Mouse (Mus musculus): ENCODE measurements around the gene Frmd4a.

The Frmd4a gene

GRCm38 (mm10) chr2:4439909-4440308 lies 422.4 kb downstream of the Frmd4a start:
- no peak for DNase-seq (ENCODE audit: low spot score in 2 of 2)

- no peak for DNase-seq (ENCODE audit: low spot score in 2 of 2)
These were observed 424.3 kb downstream of the Frmd4a start for GRCm38 (mm10) chr2:4441840-4442239.

GRCm38 (mm10) chr2:4444740-4445139 lies 427.2 kb downstream of the Frmd4a start:
- DNase-seq (ENCODE audit: low spot score in 2 of 2) = no peak

GRCm38 (mm10) chr2:4445629-4446400 lies 428.3 kb downstream of the Frmd4a start:
- DNase-seq (ENCODE audit: low spot score in 2 of 2) = no peak

GRCm38 (mm10) chr2:4449860-4450480 lies 432.5 kb downstream of the Frmd4a start:
- DNase-seq (ENCODE audit: low spot score in 2 of 2) = no peak

- DNase-seq (ENCODE audit: low spot score in 2 of 2) = no peak
These were observed 435.3 kb downstream of the Frmd4a start for GRCm38 (mm10) chr2:4452590-4453400.

GRCm38 (mm10) chr2:4455097-4456025 lies 437.8 kb downstream of the Frmd4a start:
- no peak for DNase-seq (ENCODE audit: low spot score in 2 of 2)

- DNase-seq (ENCODE audit: low spot score in 2 of 2) = no peak
These were observed 443.4 kb downstream of the Frmd4a start for GRCm38 (mm10) chr2:4460897-4461296.

GRCm38 (mm10) chr2:4461514-4461913 lies 444.0 kb downstream of the Frmd4a start:
- DNase-seq (ENCODE audit: low spot score in 2 of 2) = no peak

GRCm38 (mm10) chr2:4462480-4462879 lies 445.0 kb downstream of the Frmd4a start:
- no peak for DNase-seq (ENCODE audit: low spot score in 2 of 2)

- DNase-seq (ENCODE audit: low spot score in 2 of 2) = no peak
These were observed 448.6 kb downstream of the Frmd4a start for GRCm38 (mm10) chr2:4466084-4466483.

- no peak for DNase-seq (ENCODE audit: low spot score in 2 of 2)
These were observed 449.8 kb downstream of the Frmd4a start for GRCm38 (mm10) chr2:4467314-4467713.

GRCm38 (mm10) chr2:4472760-4473480 lies 455.4 kb downstream of the Frmd4a start:
- no peak for DNase-seq (ENCODE audit: low spot score in 2 of 2)

- DNase-seq (ENCODE audit: low spot score in 2 of 2) = no peak
These were observed 456.5 kb downstream of the Frmd4a start for GRCm38 (mm10) chr2:4473866-4474538.

GRCm38 (mm10) chr2:4474539-4474937 lies 457.0 kb downstream of the Frmd4a start:
- DNase-seq (ENCODE audit: low spot score in 2 of 2) = no peak

GRCm38 (mm10) chr2:4475991-4476390 lies 458.5 kb downstream of the Frmd4a start:
- no peak for DNase-seq (ENCODE audit: low spot score in 2 of 2)

GRCm38 (mm10) chr2:4476608-4477007 lies 459.1 kb downstream of the Frmd4a start:
- DNase-seq (ENCODE audit: low spot score in 2 of 2) = no peak

- no peak for DNase-seq (ENCODE audit: low spot score in 2 of 2)
These were observed 459.8 kb downstream of the Frmd4a start for GRCm38 (mm10) chr2:4477311-4477710.

- no peak for DNase-seq (ENCODE audit: low spot score in 2 of 2)
These were observed 462.7 kb downstream of the Frmd4a start for GRCm38 (mm10) chr2:4480180-4480579.

GRCm38 (mm10) chr2:4481154-4481553 lies 463.6 kb downstream of the Frmd4a start:
- DNase-seq (ENCODE audit: low spot score in 2 of 2) = no peak
